Comparison of ENCODE assay signal across 38 mouse cellular contexts in the genomic region with DNA sequence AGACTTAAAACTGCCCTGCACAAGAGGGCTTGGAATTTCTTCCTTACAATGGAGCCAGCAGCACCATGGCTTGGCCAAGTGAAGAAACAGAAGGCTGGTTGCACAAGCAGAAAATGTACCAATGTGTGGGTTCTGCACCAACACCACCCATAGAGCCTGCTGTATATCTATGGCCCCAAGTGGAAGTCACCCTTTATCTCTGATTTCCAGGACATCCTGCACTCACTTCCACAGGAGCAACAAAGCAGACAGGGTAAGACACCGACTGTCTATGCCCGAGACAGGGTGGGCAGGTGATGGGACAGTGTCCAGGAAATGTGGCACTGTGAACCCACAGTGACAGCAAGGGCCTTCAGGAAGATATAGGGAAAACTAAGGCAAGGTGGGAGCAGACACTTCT. TPM values are rescaled to one million over a fixed set of nuclear protein-coding genes. Genes with fewer than 3 reads are reported as not detected.
"Had no signal": no experiment of that assay in that cellular context is flagged by ENCODE, and none has a peak within 500 bp of the region (broad histone marks: within the 10 kb centered on the region; RNA-seq: fewer than 3 reads in every experiment).

No protein-coding gene starts in this region.

RNA-seq across cellular contexts. Expression of a gene that starts 44.5 kb away (rescaled TPM):
- total RNA-seq: left cerebral cortex, adult 18-20 months; left cerebral cortex, adult 2 months; left cerebral cortex, adult 8-10 months; left cerebral cortex, postnatal 10 days; left cerebral cortex, postnatal 14 days; left cerebral cortex, postnatal 25 days; left cerebral cortex, postnatal 36 days; left cerebral cortex, postnatal 4 days; liver, adult 2 months; megakaryocyte progenitor cell, adult 5-6 weeks; megakaryocyte, adult 5-6 weeks; megakaryocyte-erythroid progenitor cell, adult 5-6 weeks; midbrain, postnatal 0 days; monocyte, adult 5-6 weeks had no signal
- polyA plus RNA-seq: limb, embryonic 10.5 days; limb, embryonic 11.5 days; limb, embryonic 12.5 days; limb, embryonic 13.5 days; limb, embryonic 14.5 days; limb, embryonic 15.5 days; liver, adult 2 months; liver, postnatal 0 days; lung, adult 2 months; lung, embryonic 14.5 days; lung, embryonic 15.5 days; lung, embryonic 16.5 days; lung, postnatal 0 days; macrophage; midbrain, embryonic 10.5 days; midbrain, embryonic 11.5 days; midbrain, embryonic 12.5 days; midbrain, embryonic 13.5 days; midbrain, embryonic 14.5 days; midbrain, embryonic 15.5 days; midbrain, embryonic 16.5 days; midbrain, postnatal 0 days; myocyte; neural tube, embryonic 11.5 days; neural tube, embryonic 12.5 days; neural tube, embryonic 13.5 days had no signal

RNA-seq across cellular contexts. Expression of a gene that starts 55.9 kb away (rescaled TPM):
- total RNA-seq: left cerebral cortex, adult 18-20 months; left cerebral cortex, adult 2 months; left cerebral cortex, adult 8-10 months; left cerebral cortex, postnatal 10 days; left cerebral cortex, postnatal 25 days; midbrain, postnatal 0 days had no signal
- polyA plus RNA-seq: limb, embryonic 10.5 days; limb, embryonic 11.5 days; limb, embryonic 12.5 days; limb, embryonic 13.5 days; midbrain, embryonic 10.5 days; midbrain, embryonic 11.5 days; midbrain, embryonic 12.5 days; midbrain, embryonic 13.5 days; midbrain, embryonic 14.5 days; midbrain, embryonic 15.5 days; midbrain, embryonic 16.5 days; midbrain, postnatal 0 days; myocyte; neural tube, embryonic 11.5 days; neural tube, embryonic 13.5 days had no signal
